Mouse (Mus musculus) testis, adult 2 months (tissue): Measurements from ENCODE around the gene Ksr1.

Source experiments
- CTCF ChIP-seq: fragments of 200-500 bp; IDR thresholded peaks from 2 replicates; pipeline ENCODE4 v1.5.1; 2012; ENCODE audit warnings: low read depth, mild to moderate bottlenecking, inconsistent platforms, low read length, moderate library complexity; ENCODE audit not compliant: control insufficient read depth, insufficient read depth, insufficient replicate concordance
- POLR2A ChIP-seq: fragments of 200-500 bp; IDR thresholded peaks from 2 replicates; pipeline ENCODE4 v1.6.1; 2012; ENCODE audit warnings: low read depth, mild to moderate bottlenecking, inconsistent platforms, low read length, moderate library complexity; ENCODE audit not compliant: control insufficient read depth

DNA sequence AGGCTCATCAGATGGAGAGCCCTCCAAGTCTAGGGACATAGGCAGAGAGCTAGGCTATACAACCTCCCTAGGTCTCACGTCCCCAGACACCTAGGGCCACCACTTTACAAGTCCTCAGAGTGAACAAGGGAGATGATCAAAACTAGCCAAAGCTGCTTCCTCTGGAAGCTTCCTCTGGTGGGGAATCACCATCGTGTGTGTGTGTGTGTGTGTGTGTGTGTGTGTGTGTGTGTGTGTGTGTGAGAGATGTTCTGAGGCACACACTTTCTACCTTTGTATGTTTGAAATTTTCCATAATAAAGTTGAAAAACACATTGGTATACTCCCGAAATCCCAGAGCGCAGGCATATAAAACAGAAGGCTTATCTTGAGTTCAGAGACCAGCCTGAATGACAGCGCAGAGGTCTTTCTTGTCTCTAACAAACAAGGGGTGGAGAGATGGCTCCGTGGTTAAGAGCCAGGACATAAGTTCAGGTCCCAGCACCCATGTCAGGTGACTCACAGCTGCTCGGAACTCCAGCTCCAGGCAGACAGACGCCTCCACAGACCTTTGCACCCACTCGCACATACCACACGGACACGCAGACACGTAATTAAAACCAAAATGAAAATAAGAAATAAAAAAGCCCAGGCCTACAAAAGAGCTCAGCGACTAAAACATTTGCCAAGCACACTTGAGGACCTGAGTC is 11.6 kb downstream of the Ksr1 start:
- TF ChIP-seq POLR2A, result no peak
- no peak for TF ChIP-seq CTCF
